Mouse (Mus musculus) cerebellum, adult 2 months (tissue): ENCODE results near the gene Igdcc3.

Experiments used
- CTCF ChIP-seq: fragments of 200-500 bp; IDR thresholded peaks from 2 replicates; pipeline ENCODE4 v1.5.1; 2011; ENCODE audit warnings: low read depth, mild to moderate bottlenecking, control low read depth, low read length, moderate library complexity, borderline replicate concordance; ENCODE audit not compliant: insufficient read depth
- POLR2A ChIP-seq: fragments of 200-500 bp; IDR thresholded peaks from 2 replicates; pipeline ENCODE4 v1.6.1; 2011; ENCODE audit warnings: low read length, control low read depth, borderline replicate concordance; ENCODE audit not compliant: insufficient read depth

GRCm38 (mm10) chr9:65161881-65162280 is 20.9 kb downstream of the Igdcc3 start:
- no peak for TF ChIP-seq POLR2A
- TF ChIP-seq CTCF: no peak
